Mouse (Mus musculus) liver, embryonic 14.5 days (tissue): ENCODE measurements at regions not wholly inside any gene's neighbourhood (a gene's known extent, or its start where the extent isn't known, plus 50 kb on each side); places are given as distances from the start of the nearest gene placed in this dataset.

Experiments
- ATAC-seq: fragments of 200-750 bp; cut with Nextera tagmentation; 2 replicates; pipeline ENCODE4 v1.8.0; 2017; ENCODE audit warnings: moderate number of reproducible peaks, mild to moderate bottlenecking, moderate library complexity; ENCODE audit not compliant: insufficient read depth
- DNase-seq, 3 experiments: peaks; one replicate each; pipeline ENCODE4 v3.0.0-alpha.2; 2012 to 2013; ENCODE audit warnings: low read depth in 3 of 3, low spot score in 3 of 3
- H3K27ac ChIP-seq: fragments of 300-500 bp; sonication (generic); 2 replicates; pipeline ENCODE4 v1.5.1; 2014; ENCODE audit warnings: moderate library complexity, mild to moderate bottlenecking, control low read depth, inconsistent platforms
- H3K27me3 ChIP-seq: fragments of 300-500 bp; sonication (generic); 2 replicates; pipeline ENCODE4 v1.6.1; 2014; ENCODE audit warnings: mild to moderate bottlenecking, low read length, moderate library complexity; ENCODE audit not compliant: control insufficient read depth, insufficient read depth
- H3K36me3 ChIP-seq: fragments of 300-500 bp; sonication (generic); replicated peaks from 2 replicates; pipeline ENCODE4 v1.6.1; 2014; ENCODE audit warnings: low read depth; ENCODE audit not compliant: control insufficient read depth, insufficient read depth
- H3K4me1 ChIP-seq, 2 experiments: fragments of 200-500 bp in 1 of 2; fragments of 300-500 bp in 1 of 2; sonication (generic) in 1 of 2; replicated peaks; 2 replicates each; pipeline ENCODE4 v1.6.1; 2012 to 2014; ENCODE audit warnings: antibody characterized with exemption in 1 of 2, inconsistent platforms in 1 of 2, low read length in 1 of 2; ENCODE audit not compliant: control insufficient read depth in 2 of 2, insufficient read depth in 2 of 2
- H3K4me2 ChIP-seq: fragments of 300-500 bp; sonication (generic); 2 replicates; pipeline ENCODE4 v1.6.1; 2014; ENCODE audit warnings: low read depth, mild to moderate bottlenecking, control low read depth, moderate library complexity
- H3K4me3 ChIP-seq, 2 experiments: fragments of 200-500 bp in 1 of 2; fragments of 300-500 bp in 1 of 2; sonication (generic) in 1 of 2; 2 replicates each; pipeline ENCODE4 v1.5.1; 2012 to 2014; ENCODE audit warnings: low read depth in 2 of 2, low read length in 2 of 2, mild to moderate bottlenecking in 2 of 2, control low read depth in 1 of 2, inconsistent platforms in 1 of 2, moderate library complexity in 1 of 2; ENCODE audit not compliant: insufficient read depth in 1 of 2
- H3K9ac ChIP-seq: fragments of 300-500 bp; sonication (generic); replicated peaks from 2 replicates; pipeline ENCODE4 v1.6.1; 2014; ENCODE audit warnings: mild to moderate bottlenecking, control low read depth, moderate library complexity
- H3K9me3 ChIP-seq: fragments of 300-500 bp; sonication (generic); 2 replicates; pipeline ENCODE4 v1.6.1; 2016; ENCODE audit warnings: low read length, mixed read lengths; ENCODE audit not compliant: control insufficient read depth
- CTCF ChIP-seq: IDR thresholded peaks from 2 replicates; pipeline ENCODE4 v1.5.1; 2016; ENCODE audit warnings: antibody characterized with exemption, low read depth, control low read depth
- EP300 ChIP-seq: IDR thresholded peaks from 2 replicates; pipeline ENCODE4 v1.6.1; 2016; ENCODE audit warnings: antibody characterized with exemption, low read depth
- WGBS: fragments of 180-500 bp; shearing (Covaris S2); extraction: QIAGEN DNeasy Blood & Tissue Kit; methylation state at CpG from one replicate; pipeline ENCODE4 v1.1.7; 2014; ENCODE audit not compliant: insufficient replicate concordance; 5-methylcytosine and 5-hydroxymethylcytosine counted together

DNA sequence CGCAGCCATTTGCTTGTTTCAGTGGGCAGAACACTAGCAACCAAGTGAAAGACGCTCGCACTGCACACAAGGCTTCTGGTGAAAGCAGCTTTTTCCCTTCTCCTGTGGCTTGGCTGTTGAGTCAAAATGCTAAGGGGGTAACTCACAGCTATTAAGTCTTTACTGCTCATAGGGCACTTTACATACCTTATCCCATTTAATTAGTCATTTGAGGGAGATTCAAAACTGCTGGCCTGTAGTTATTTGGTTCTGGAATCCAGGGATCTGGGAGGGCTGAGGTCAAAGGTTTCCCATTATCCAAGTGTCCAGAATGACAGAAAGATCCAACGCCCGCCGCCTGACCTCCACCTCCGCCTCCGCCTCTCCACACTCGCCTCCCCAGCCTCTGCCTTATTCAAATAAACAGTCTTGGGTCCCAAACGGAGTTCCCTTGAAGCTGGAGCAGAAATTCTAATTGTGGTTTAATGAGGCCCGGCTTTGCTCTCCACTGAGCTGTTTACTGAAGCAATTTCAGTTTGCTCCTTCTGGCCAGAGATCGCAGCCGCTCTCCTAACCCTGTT lies 106.5 kb upstream of the Mycn start:
- 43% methylated on average over 13 of the region's 13 CpGs for WGBS
- DNase-seq (no peak), ATAC-seq (no peak)
- TF ChIP-seq CTCF (no peak), EP300 (no peak)
- Histone ChIP-seq H3K4me3 (no peak overlapping the region), H3K27me3 (no peaks in the 10 kb centered on the region), H3K9ac (no peak overlapping the region), H3K4me1 (peaks cover 0 to 8% of the 10 kb centered on the region in 2 experiments; a peak in 2 of 4 replicates), H3K36me3 (no peaks in the 10 kb centered on the region), H3K4me2 (no peak overlapping the region), H3K27ac (no peak overlapping the region), H3K9me3 (no peaks in the 10 kb centered on the region)

DNA sequence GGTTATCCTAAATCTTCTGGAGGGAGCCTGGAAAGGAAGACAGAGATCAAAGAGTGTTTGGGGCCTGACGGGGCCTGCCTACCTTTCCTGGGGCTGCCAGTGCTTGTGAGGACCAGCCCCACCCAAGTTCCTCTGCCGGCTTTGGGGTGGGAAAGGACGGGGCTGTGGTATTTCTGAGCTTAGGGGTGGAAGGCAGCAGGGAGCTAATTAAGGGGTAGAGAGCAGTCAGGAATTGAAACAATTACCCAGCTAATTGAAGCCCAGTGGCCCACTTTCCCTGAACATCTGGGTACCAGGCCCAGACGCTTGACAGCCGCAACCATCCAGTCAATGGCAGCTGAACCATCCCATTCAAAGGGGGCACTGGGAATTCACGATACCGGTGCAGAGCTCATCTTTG lies 101.2 kb upstream of the Mycn start:
- 69% methylated on average over 7 of the region's 7 CpGs for WGBS
- no peak for ATAC-seq
- Histone ChIP-seq H3K9me3 (no peaks in the 10 kb centered on the region), H3K9ac (no peak overlapping the region), H3K27me3 (no peaks in the 10 kb centered on the region), H3K4me3 (no peak overlapping the region), H3K4me2 (no peak overlapping the region), H3K4me1 (peaks cover 0 to 1% of the 10 kb centered on the region in 2 experiments; a peak in 2 of 4 replicates), H3K36me3 (no peaks in the 10 kb centered on the region), H3K27ac (no peak overlapping the region)
- no peak for DNase-seq
- no peak for TF ChIP-seq CTCF

DNA sequence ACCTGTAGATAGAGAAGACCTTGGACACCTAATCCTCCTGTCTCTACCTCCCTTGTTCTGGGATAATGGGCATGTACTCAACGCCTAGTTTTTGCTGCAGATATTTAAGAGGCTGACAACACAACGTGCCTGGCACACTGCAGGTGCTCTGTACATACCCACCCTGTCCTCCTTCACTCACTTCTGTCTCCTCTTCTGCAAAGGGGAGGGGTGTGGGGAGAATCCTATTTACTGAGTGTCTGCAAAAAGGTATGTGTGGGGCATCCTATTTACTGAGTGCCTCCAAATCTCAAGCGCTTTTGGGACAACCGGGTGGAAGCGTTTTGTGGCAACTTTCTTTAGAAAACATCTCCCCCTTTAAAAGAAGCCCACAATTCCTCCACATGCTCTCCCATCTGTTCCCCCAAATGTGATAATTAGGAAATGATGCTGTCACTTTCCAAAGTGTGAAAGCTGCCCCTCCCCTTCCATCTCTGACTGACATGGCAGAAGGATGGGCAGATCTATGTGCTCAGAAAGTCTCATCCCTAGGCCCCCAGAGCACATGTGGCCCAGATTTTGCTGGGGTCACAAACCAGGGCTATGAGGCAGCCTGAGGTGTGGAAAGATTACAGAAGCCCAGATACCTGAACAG lies 93.5 kb upstream of the Mycn start:
- Histone ChIP-seq H3K27me3 (no peaks in the 10 kb centered on the region), H3K4me2 (no peak overlapping the region), H3K4me3 (no peak overlapping the region), H3K27ac (no peak overlapping the region), H3K9me3 (no peaks in the 10 kb centered on the region), H3K9ac (no peak overlapping the region), H3K36me3 (no peaks in the 10 kb centered on the region), H3K4me1 (no peaks in the 10 kb centered on the region)
- WGBS = 60% methylated on average over 5 of the region's 5 CpGs
- no peak for DNase-seq
- TF ChIP-seq EP300 (no peak), CTCF (no peak)
- no peak for ATAC-seq

DNA sequence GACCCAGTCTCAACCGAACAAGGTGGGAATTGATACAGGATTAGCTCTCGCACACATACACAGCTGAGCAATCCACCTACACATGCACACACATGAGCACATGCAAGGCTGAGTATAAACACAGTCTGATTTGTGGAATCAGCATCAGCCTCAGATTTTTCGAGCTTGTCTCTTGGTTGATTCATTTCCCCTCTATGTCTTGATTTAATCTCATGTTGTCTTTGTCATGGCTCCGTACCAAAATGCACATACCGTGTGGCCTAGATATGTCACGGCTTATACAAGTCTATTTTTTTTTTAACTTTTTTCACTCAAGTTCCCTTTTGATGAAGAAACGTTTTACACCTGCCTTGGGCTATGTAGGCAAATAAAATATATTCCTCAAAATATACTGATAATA lies 88.6 kb upstream of the Mycn start:
- TF ChIP-seq CTCF (no peak), EP300 (no peak)
- no peaks in the 10 kb centered on the region for H3K36me3 ChIP-seq
- WGBS = 62% methylated on average over 7 of the region's 7 CpGs
- H3K4me2 ChIP-seq = no peak overlapping the region
- DNase-seq (no peak), ATAC-seq (no peak)
- no peak overlapping the region for H3K9ac ChIP-seq
- no peaks in the 10 kb centered on the region for H3K4me1 ChIP-seq
- no peak overlapping the region for H3K4me3 ChIP-seq
- H3K27me3 ChIP-seq = no peaks in the 10 kb centered on the region
- H3K27ac ChIP-seq = no peak overlapping the region
- no peaks in the 10 kb centered on the region for H3K9me3 ChIP-seq

DNA sequence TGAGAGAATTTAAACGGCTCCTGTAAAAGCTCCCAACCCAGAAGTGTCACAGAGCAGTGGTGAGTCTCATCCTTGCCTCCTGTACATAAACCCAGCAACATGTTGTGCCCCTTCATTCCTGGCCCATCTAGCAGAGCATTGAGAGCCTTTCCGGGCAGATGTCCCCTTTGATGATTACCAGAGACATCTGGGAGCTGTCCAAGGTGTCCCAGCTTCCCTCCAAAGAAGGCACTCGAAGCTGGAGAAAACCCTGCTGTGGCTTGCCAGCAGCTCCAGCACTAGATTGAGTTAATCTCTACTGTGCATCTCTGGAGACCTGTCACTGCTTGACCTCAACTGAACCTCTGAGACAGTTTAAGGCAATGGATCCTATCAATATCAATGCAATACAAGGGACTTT lies 86.4 kb upstream of the Mycn start:
- ATAC-seq = no peak
- DNase-seq = no peak
- WGBS = 13% methylated on average over 3 of the region's 3 CpGs
- no peak overlapping the region for H3K9ac ChIP-seq
- H3K36me3 ChIP-seq = no peaks in the 10 kb centered on the region
- no peaks in the 10 kb centered on the region for H3K9me3 ChIP-seq
- H3K4me1 ChIP-seq = no peaks in the 10 kb centered on the region
- H3K4me2 ChIP-seq = no peak overlapping the region
- H3K27me3 ChIP-seq = no peaks in the 10 kb centered on the region
- H3K4me3 ChIP-seq = no peak overlapping the region
- H3K27ac ChIP-seq = no peak overlapping the region
- TF ChIP-seq CTCF (no peak), EP300 (no peak)
